Mouse (Mus musculus) hindbrain, postnatal 0 days (tissue): ENCODE results near the gene Heatr5a. TPM values are rescaled to one million over a fixed set of nuclear protein-coding genes. Genes with fewer than 3 reads are reported as not detected.

ENCODE experiments used
- ATAC-seq: fragments of 200-750 bp; cut with Nextera tagmentation; 2 replicates; pipeline ENCODE4 v1.8.0; 2017; ENCODE audit warnings: mild to moderate bottlenecking, moderate TSS enrichment, moderate library complexity
- DNase-seq: peaks from one replicate; pipeline ENCODE4 v3.0.0-alpha.2; 2015; ENCODE audit warnings: low spot score
- H3K27ac ChIP-seq: fragments of 300-500 bp; sonication (generic); 2 replicates; pipeline ENCODE4 v1.5.1; 2014; ENCODE audit warnings: mild to moderate bottlenecking
- H3K27me3 ChIP-seq: fragments of 300-500 bp; sonication (generic); 2 replicates; pipeline ENCODE4 v1.6.1; 2014; ENCODE audit warnings: low read length, mixed read lengths; ENCODE audit not compliant: insufficient read depth
- H3K36me3 ChIP-seq: fragments of 300-500 bp; sonication (generic); 2 replicates; pipeline ENCODE4 v1.6.1; 2014; ENCODE audit warnings: low read length, mixed read lengths; ENCODE audit not compliant: insufficient read depth
- H3K4me1 ChIP-seq: fragments of 300-500 bp; sonication (generic); 2 replicates; pipeline ENCODE4 v1.6.1; 2014; ENCODE audit warnings: antibody characterized with exemption, low read length, mixed read lengths; ENCODE audit not compliant: insufficient read depth
- H3K4me2 ChIP-seq: fragments of 300-500 bp; sonication (generic); 2 replicates; pipeline ENCODE4 v1.6.1; 2014; ENCODE audit warnings: low read depth, mild to moderate bottlenecking, low read length, moderate library complexity, mixed read lengths
- H3K4me3 ChIP-seq: fragments of 300-500 bp; sonication (generic); 2 replicates; pipeline ENCODE4 v1.5.1; 2014; ENCODE audit warnings: low read length
- H3K9ac ChIP-seq: fragments of 300-500 bp; sonication (generic); replicated peaks from 2 replicates; pipeline ENCODE4 v1.6.1; 2014; ENCODE audit warnings: mild to moderate bottlenecking, low read length, moderate library complexity, mixed read lengths
- H3K9me3 ChIP-seq: fragments of 300-500 bp; sonication (generic); 2 replicates; pipeline ENCODE4 v1.6.1; 2016; ENCODE audit warnings: low read length, mixed read lengths
- CTCF ChIP-seq: IDR thresholded peaks from 2 replicates; pipeline ENCODE4 v1.5.1; 2016; ENCODE audit warnings: antibody characterized with exemption, control low read depth, low read depth
- WGBS: fragments of 180-500 bp; shearing (Covaris S2); extraction: QIAGEN DNeasy Blood & Tissue Kit; methylation state at CpG from one replicate; pipeline ENCODE4 v1.1.7; 2014; 5-methylcytosine and 5-hydroxymethylcytosine counted together
- polyA plus RNA-seq: library from polyadenylated mRNA; unstranded; fragments of >200 nt; fragmentation: Nextera tagmentation; extraction: Ambion mirVana; gene quantifications from 2 replicates; pipeline ENCODE4 v1.2.1, GENCODE M21; 2015
- total RNA-seq: library from RNA; depleted of rRNA; stranded (reverse); fragments of >200 nt; gene quantifications from 2 replicates; pipeline ENCODE4 v1.2.3, GENCODE M21; 2014

Gene Heatr5a
- total and polyA plus RNA-seq, 2 experiments from 2014 or later, result 3.2 to 30.8 TPM

DNA sequence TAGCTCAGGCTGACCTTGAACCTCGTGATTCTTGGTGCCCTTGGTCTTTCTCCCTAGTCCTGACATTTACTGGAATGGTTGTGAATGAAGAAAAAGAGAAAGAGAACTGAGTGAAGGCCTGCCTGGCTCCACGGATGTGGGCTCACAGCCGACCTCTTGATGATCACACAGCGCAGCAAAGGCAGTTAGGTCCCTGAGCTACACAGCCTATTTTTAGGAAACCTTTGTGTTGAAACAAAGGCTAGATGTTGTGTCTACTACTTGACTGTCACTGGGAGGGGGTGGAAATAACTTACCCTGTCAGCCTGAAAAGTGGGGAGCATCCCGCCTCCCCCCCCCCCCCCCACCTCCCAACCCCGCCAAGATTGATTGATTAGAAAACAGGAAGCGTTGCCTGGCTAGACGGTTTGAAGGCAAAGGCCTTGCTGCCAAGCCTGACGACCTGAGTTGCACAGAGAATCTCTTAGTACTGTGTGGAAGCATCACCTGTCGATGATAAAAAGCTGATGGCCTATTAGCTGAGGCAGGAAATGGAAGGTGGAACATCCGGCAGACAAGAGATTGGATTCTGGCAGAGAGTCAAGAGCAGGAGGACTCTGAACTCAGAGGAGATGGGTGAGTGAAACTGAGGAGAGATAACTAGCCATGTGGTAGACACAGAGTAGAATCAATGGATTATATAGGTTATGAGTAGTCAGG is 99.5 kb downstream of the Heatr5a start:
- H3K9me3 ChIP-seq, result no peaks in the 10 kb centered on the region
- H3K27me3 ChIP-seq, result no peaks in the 10 kb centered on the region
- no peak overlapping the region for H3K9ac ChIP-seq
- ATAC-seq (no peak), DNase-seq (no peak)
- H3K4me1 ChIP-seq, result no peaks in the 10 kb centered on the region
- H3K4me3 ChIP-seq, result no peak overlapping the region
- H3K27ac ChIP-seq, result no peak overlapping the region
- WGBS, result 59% methylated on average over 11 of the region's 11 CpGs
- no peaks in the 10 kb centered on the region for H3K36me3 ChIP-seq
- TF ChIP-seq CTCF, result no peak
- no peak overlapping the region for H3K4me2 ChIP-seq

DNA sequence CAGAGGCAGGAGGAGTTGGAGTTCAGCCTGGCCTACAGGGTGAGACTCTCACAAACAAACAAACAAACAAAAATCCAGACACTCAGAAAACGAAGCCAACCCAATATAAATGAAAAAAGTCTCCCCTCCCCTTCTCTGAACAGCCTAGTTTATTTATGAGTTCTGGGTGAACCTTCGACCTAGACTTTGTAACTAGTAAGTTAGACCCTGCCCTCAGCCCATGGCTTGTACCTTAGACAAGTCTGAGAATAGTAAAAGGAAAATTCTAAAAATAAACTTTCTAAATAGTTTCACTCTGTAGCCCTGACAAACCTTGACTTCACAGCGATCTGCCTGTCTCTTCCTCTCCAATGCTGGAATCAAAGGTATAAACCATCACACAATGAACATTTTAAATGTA is 101.6 kb downstream of the Heatr5a start:
- 81% methylated on average over 3 of the region's 3 CpGs for WGBS
- H3K4me2 ChIP-seq, result no peak overlapping the region
- H3K27ac ChIP-seq, result no peak overlapping the region
- no peak for DNase-seq
- TF ChIP-seq CTCF, result no peak
- no peak overlapping the region for H3K4me3 ChIP-seq
- H3K9me3 ChIP-seq, result no peaks in the 10 kb centered on the region
- no peaks in the 10 kb centered on the region for H3K27me3 ChIP-seq
- no peaks in the 10 kb centered on the region for H3K36me3 ChIP-seq
- no peak for ATAC-seq
- H3K4me1 ChIP-seq, result peaks cover 15% of the 10 kb centered on the region
- H3K9ac ChIP-seq, result no peak overlapping the region

DNA sequence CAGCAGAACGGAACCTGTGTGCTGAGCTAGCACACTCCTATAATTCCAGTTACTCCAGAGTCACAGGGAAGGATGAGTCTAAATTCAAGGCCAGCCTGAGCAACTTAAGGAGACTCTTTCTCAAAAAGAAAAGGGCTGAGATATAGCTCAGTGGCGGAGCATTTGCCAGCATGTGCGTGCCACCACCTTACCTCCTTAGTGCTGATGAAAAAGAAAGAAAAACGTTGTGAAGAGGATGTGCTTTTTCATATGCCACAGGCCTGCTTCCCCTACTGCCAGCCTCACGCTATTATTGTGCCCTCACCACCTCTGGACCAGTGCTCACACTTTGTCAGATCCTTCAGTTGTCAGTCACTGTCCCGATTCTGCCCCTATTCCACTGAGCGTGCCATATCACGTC is 104.0 kb downstream of the Heatr5a start:
- Histone ChIP-seq H3K4me2 (no peak overlapping the region), H3K4me1 (peaks cover 15% of the 10 kb centered on the region), H3K9ac (no peak overlapping the region), H3K36me3 (no peaks in the 10 kb centered on the region), H3K27me3 (no peaks in the 10 kb centered on the region), H3K9me3 (no peaks in the 10 kb centered on the region), H3K27ac (no peak overlapping the region), H3K4me3 (no peak overlapping the region)
- WGBS, result 73% methylated on average over 8 of the region's 8 CpGs
- DNase-seq, result no peak
- TF ChIP-seq CTCF, result no peak
- no peak for ATAC-seq

DNA sequence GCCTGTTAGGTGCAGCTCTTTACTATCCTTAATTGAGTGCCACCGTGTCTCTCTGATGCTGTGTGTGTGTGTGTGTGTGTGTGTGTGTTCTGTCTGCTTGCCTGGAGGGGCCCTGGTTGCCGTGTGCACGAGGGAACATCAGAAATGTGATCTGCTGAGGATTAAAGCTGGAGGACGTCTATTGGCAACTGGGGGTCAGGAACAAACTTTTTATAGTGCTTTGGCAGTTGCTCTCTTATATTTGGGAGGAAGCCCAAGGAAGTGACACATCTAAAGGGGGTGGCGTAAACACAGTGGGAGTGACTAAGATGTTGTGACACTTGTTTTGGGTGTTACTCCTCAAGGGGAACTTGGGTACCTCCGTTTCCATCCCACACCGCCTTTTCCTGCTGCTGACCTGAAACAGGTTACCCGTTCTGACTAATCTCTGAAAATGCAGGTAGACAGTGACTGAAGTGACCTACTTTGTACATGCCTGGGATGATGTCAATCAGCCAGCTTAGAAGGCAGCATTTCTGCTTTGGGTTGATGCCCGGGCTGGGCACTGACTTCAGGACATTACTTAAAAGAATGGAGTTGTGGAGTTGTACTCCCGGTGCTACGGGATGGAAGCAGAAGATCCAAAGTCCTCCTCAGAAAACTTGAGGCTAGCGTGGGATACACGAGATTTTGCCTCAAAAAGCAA is 104.8 kb downstream of the Heatr5a start:
- WGBS, result 46% methylated on average over 13 of the region's 13 CpGs
- DNase-seq, result no peak
- H3K4me3 ChIP-seq, result no peak overlapping the region
- TF ChIP-seq CTCF, result no peak
- 0 out of 2 replicates have a peak overlapping the region, but pooled peaks have one; percentile 16 for H3K4me2 ChIP-seq
- no peaks in the 10 kb centered on the region for H3K36me3 ChIP-seq
- no peaks in the 10 kb centered on the region for H3K9me3 ChIP-seq
- no peak overlapping the region for H3K9ac ChIP-seq
- ATAC-seq, result peak; percentile 66
- no peaks in the 10 kb centered on the region for H3K27me3 ChIP-seq
- H3K4me1 ChIP-seq, result peaks cover 15% of the 10 kb centered on the region
- H3K27ac ChIP-seq, result peak overlapping the region; percentile 61

DNA sequence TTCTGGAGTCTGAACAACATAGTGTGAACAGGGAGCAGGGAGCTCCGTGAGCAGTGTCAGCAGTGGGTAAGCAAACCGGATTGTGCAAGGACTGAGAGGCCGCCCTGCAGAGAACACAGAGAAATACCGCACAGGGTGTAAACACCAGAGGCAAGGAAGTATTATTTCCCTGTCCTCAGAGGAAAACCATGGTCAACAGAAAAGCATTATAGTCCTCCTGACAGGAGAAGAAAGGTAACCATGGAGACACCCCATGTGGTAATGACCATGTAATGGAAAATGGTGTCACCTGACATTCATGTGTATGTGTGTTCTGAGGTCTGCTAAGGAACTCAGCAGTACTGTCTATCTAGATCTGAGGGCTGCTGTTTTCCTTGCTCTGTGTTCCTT is 105.3 kb downstream of the Heatr5a start:
- 12% methylated on average over 4 of the region's 4 CpGs for WGBS
- DNase-seq, result peak; percentile 68
- no peaks in the 10 kb centered on the region for H3K27me3 ChIP-seq

DNA sequence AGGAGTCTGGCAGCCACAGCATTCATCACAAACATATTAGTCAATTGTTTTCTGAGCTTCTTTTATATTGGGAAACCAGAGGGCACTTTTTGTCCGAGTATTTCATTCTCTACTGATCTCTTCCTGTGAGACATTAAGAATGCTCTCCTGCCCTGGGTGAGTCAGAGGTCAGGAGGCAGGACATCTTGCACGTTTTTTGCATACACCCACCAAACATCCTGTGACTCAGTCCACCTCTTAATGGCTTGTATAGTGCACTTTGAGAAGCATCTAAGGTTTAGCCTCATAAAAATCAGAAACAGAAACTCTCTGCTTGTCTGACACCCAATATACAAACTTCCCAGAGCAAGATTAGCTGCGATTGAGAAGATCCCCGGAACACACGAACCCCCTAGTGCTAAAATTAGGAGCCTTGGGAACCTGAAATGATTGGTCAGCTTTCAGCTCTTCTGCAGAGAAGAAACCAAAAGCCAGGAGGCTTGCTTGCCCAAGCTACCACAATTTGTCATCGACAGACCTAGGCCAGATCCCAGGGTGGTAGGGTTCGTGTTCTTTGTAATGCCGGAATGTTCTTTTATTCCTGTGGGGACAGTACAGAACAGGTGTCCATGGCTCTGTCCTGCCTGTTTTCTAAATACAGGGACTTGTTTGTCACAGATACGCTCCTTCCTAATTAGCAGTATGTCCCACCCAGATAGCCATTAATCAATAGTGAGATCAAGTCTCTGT is 105.9 kb downstream of the Heatr5a start:
- no peak for TF ChIP-seq CTCF
- Histone ChIP-seq H3K9ac (no peak overlapping the region), H3K4me3 (no peak overlapping the region), H3K4me1 (peaks cover 15% of the 10 kb centered on the region), H3K27ac (peak overlapping the region; percentile 61; the same call in 1 of the 2 replicates), H3K4me2 (0 out of 2 replicates have a peak overlapping the region, but pooled peaks have one; percentile 0), H3K36me3 (no peaks in the 10 kb centered on the region), H3K27me3 (no peaks in the 10 kb centered on the region), H3K9me3 (no peaks in the 10 kb centered on the region)
- DNase-seq, result no peak
- WGBS, result 30% methylated on average over 9 of the region's 9 CpGs
- peak; percentile 36 for ATAC-seq

More for the DNA sequence above, 105.3 kb downstream of the Heatr5a start:
- Histone ChIP-seq H3K4me3 (no peak overlapping the region), H3K9ac (no peak overlapping the region), H3K27ac (peak overlapping the region; percentile 61), H3K4me2 (0 out of 2 replicates have a peak overlapping the region, but pooled peaks have one; percentile 16), H3K9me3 (no peaks in the 10 kb centered on the region), H3K36me3 (no peaks in the 10 kb centered on the region), H3K4me1 (peaks cover 15% of the 10 kb centered on the region)
- peak; percentile 91 for ATAC-seq
- no peak for TF ChIP-seq CTCF
